Mouse (Mus musculus): ENCODE data around the gene Acad10. TPM values are rescaled to one million over a fixed set of nuclear protein-coding genes. Genes with fewer than 3 reads are reported as not detected.
A peak's percentile ranks its signal among the peaks of the same experiment; 100 is the strongest.

The Acad10 gene
- total RNA-seq, 2 experiments from 2014 or later = 3.7 to 4.1 TPM

GRCm38 (mm10) chr5:121596226-121596625 is 64.1 kb downstream of the Acad10 start:
- DNase-seq = no peak

- DNase-seq = no peak
These were observed 64.6 kb downstream of the Acad10 start for GRCm38 (mm10) chr5:121595758-121596157.

GRCm38 (mm10) chr5:121594714-121595313 is 65.5 kb downstream of the Acad10 start:
- no peak for DNase-seq

GRCm38 (mm10) chr5:121593451-121594401 is 66.6 kb downstream of the Acad10 start, which contains the start of gene Aldh2:
Aldh2 (minus strand) TSS chr5:121593824.
- peak; percentile 69 to 73 for DNase-seq

GRCm38 (mm10) chr5:121592816-121593407 is 67.4 kb downstream of the Acad10 start:
- DNase-seq = no peak

- no peak for DNase-seq
These were observed 68.1 kb downstream of the Acad10 start for GRCm38 (mm10) chr5:121592064-121592815.

- no peak for DNase-seq
These were observed 68.8 kb downstream of the Acad10 start for GRCm38 (mm10) chr5:121591417-121592063.

- no peak for DNase-seq
These were observed 70.4 kb downstream of the Acad10 start for GRCm38 (mm10) chr5:121589928-121590327.

- peak; percentile 45 to 49 for DNase-seq
These were observed 73.8 kb downstream of the Acad10 start for GRCm38 (mm10) chr5:121586400-121587039.

- DNase-seq = no peak
These were observed 74.6 kb downstream of the Acad10 start for GRCm38 (mm10) chr5:121585699-121586098.

GRCm38 (mm10) chr5:121585005-121585404 is 75.3 kb downstream of the Acad10 start:
- no peak for DNase-seq

- DNase-seq = peak; percentile 56 to 73
These were observed 76.4 kb downstream of the Acad10 start for GRCm38 (mm10) chr5:121583765-121584501.

- DNase-seq = no peak
These were observed 78.4 kb downstream of the Acad10 start for GRCm38 (mm10) chr5:121581945-121582344.

GRCm38 (mm10) chr5:121576927-121577488 is 83.3 kb downstream of the Acad10 start:
- DNase-seq = no peak

- no peak for DNase-seq
These were observed 84.4 kb downstream of the Acad10 start for GRCm38 (mm10) chr5:121575867-121576266.

GRCm38 (mm10) chr5:121574145-121574544 is 86.2 kb downstream of the Acad10 start:
- DNase-seq = no peak

Measured in layer of hippocampus, postnatal 36 days (tissue).